Mouse (Mus musculus) right cerebral cortex, postnatal 4 days (tissue): ENCODE measurements at regions not wholly inside any gene's neighbourhood (a gene's known extent, or its start where the extent isn't known, plus 50 kb on each side); places are given as distances from the start of the nearest gene placed in this dataset.
A peak's percentile ranks its signal among the peaks of the same experiment; 100 is the strongest.

Source experiments
- DNase-seq: peaks from one replicate; pipeline ENCODE4 v3.0.0-alpha.2; 2022

DNA sequence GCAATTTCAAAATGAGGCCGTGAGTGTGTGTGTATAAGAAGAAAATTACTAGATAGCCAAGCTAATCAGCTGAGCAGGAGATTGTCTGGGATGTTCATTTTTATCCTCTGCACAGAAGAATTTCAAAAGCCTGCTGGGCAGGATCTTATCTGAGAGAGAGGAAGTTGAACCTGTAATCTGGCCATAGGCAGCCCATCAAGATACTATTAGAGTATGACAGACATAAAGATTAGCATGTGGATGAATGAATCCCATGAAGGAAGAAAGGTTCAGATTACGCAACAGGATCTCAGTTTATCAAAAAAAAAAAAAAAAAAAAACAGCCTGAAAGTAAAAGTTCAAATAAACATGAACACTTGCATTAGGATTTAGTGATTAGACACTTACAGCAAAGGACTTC is 317.3 kb upstream of the C030005K15Rik start:
- DNase-seq: no peak

DNA sequence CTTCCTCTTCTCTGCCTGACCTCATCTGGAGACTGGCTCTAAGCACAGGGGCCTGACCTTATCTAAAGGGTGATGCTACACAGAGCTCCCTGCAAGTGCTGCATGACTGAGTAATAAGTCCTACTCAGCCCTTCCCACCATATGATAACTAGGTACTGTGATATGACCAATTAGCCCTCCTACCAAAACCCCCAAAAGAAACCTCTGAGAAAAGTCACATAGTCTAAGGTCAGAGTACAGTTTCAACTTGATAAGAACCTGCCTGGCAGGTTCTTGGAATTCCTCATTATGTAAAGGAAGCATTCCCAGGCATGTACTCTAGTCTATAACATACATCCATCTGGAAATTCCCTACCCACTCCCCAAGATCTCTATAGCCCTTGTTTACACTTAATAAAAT is 318.0 kb upstream of the C030005K15Rik start:
- no peak for DNase-seq

DNA sequence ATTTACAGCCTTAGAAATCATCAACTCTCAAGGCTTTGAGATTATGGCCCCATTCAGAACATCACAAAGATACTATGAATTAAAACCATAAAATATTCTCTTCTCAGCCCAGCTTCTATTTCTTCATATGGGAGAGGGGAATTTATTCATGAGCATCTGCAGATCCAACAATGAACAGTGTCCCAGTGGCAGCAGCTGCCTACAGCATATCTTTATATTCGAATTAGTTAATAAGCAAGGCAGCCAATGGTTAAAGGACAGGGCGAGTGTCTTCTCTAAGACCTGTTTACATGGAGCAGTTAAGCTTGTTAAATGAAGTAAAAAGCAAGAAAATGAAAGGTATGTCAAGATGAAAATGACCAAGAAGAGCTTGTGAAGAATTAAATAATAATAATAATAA is 346.9 kb upstream of the C030005K15Rik start:
- no peak for DNase-seq

DNA sequence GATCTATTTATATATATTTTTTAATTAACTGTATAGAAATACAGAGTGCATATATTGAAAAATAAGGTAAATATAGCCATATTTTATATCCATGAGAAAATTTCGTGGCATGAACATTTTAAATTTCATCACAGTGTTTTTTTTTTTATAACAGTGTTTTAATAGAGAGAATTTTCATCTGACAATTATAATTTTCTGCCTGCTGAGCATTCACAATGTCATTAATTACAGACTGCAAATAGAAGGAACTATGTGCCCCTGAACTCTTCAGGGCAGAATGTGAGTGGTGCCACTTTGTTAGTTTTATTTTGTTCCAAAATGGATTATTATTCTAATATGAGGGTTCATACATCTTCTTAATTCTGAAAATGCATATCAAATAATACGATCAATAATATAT is 358.3 kb upstream of the C030005K15Rik start:
- DNase-seq: no peak

DNA sequence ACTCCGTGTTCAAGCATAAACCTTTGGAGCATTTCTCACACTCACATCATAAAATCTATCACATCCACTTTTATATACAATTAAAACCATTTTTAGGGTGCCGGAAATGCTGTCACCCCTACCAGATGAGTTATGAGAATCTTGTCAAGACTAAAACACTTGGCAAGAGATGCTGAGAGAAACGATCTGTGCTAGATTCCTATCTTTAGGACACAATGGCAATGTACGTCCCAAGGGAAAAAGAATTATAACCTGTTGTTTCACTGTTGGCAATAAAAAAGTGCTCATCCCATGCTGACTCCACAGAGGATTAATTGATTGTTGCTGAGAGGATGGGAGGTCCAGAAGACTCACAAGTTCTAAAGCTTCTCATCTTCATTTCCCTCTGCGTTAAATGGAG is 389.7 kb upstream of the C030005K15Rik start:
- no peak for DNase-seq

DNA sequence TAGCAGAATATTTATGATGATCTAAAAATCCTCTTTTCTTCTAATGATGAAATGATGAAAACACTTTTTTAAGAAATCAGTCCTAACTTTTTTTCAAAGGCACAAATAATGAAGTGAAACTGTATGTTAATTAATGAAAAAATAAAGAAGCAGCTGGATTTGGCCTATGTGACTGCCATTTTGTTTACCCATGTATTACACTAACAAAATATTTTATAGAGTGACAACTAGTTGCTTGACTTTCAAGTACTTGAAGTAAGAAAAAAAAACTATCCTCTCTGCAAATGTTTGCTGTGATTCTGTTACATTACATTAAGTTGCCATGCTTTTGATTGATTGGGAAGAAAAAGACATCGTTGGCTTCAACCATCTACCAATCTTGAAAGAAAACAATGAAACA is 399.2 kb upstream of the C030005K15Rik start:
- no peak for DNase-seq

DNA sequence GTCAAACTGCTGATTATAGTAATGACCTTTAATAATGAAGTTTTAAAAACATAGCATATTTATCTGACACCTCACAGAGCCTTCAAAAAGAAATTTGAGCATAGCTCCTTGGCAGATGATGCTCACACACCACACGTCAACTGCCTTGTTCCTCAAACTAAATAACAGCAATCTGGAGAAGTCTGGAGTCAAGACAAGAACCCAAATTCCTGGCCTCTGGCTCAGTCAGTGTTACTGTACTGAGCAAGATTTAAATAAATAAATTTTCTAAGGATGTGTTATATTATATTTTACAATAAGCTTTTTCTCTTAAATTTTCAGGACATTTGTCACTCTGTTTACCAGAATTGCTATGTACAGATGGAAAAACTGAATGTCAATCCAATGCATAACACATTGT is 408.5 kb upstream of the C030005K15Rik start:
- DNase-seq: no peak

DNA sequence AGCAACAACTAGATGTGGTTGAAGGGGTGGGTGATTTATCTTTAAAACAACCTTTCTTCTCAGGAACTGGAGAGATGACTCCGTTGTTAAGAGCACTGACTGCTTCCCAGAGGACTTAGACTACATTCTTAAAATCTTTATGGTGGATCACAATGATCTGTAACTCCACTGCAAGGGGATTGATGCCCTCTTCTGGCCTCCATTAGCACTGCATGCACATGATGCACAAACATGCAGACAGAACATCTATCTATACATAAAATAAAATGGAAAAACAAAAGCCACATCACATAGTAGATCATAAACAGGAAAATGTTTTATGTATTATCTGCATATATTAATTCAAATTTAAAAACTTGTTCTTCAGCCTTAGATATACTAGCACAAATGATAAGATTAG is 419.2 kb upstream of the C030005K15Rik start:
- DNase-seq: peak; percentile 12

DNA sequence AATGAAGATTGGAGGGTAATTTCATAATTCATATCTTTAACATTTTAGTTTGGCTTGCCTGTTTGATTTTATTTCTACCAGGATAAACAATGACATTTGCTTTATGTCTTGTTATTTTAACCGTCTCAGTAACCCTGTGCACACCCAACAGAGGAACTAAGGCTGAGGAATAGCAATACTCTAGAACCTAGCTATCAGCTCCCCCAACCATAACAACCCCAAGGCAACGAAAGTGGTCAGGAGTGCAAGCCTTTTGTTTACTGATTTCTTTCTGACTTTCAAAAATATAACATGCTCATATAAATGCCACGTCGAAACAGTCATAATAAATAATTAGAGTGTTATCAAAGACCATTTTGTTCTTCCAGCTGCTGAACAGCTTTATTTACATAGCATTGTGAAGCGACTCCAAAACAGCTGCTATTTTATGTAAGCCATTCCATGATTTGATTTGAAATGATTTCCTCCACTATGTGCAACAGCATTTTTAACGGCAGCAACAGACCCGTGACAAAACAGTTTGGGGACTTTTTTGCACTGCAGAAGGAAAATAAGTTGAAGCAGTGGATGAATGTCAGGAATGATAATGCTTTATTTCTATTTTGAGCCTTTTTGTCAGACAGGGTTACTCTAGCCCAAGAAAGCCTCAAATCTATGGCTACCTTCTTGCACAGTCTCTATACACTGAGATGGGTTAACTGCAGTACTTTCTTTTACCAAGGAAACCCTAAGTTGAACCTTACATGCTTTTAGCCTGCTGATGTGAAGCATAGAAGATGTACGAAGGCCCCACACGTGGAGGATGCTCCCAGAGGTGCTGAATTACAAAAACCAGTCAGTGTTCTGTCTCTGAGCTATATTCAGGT is 420.7 kb upstream of the C030005K15Rik start:
- DNase-seq: no peak

DNA sequence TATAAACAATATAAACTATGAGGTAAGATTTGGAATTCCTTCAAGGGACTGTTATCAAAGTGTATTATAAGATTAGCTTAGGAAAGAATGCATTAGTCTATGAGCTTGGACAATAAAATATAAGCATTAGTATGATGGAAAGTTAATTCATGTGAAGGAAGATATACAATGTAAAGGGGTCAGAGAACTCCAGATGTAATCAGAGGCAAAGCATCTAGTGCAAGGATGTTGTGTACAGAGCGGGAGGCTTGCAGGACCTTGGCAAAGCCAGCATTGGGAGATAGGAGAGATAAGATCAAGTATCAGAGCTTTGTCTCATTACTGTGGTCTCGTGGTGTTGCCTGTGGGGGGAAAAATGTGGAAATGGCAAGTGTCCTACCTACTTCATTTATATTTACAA is 429.4 kb upstream of the C030005K15Rik start:
- no peak for DNase-seq

DNA sequence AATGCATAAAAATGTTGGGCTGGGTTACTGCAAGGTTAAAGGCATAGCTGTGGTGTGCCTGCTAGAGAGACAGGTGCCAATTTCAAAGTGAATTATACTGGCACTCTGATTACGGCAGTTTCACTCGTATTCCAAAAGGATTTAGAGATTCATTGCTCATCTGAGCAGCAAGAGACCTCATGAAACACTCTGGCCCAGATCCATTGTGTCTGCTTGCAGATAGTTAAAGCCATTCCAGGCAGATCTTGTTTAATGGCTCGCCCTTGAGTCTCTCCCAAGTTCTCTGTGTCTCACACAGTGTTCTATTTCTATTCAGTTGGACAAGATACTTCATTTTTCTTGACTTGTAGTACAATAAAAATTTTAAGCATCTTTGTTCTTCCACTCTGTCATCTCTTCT is 459.1 kb upstream of the C030005K15Rik start:
- no peak for DNase-seq

DNA sequence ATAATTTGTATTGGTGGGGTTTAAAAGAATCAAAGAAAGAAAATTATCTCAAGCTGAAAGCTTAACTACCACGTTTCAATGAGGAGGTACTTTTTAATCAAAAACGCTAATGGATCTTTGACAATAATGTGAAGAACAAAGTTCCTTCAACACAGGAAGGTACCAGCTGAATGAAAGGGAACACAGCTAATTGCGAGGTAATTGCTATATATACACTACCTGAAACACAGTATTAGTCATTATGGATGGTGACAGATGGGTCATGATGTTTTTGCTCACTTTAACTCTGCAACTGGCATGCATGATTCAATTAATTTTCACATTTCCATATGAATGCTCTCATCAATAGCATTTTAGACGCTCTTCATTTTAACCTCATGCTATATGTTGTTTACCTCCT is 470.3 kb upstream of the C030005K15Rik start:
- no peak for DNase-seq

DNA sequence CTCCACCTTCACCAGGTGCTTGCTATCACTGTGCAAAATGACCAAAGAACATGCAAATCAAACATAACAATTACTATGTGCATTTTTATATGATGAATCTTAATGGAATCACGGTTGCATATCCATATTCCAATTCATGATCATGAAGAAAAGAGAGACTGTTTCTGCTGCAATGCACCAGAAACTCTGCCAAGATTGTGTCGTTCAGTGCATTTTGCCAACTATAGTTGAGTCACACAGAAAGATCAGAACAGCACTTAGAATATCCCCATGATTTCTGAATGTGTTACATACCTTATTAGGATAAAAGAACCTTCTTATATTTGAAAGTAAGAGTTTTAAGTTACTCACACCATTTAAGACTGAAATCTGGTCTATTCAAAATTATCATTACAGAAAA is 483.7 kb upstream of the C030005K15Rik start:
- no peak for DNase-seq

DNA sequence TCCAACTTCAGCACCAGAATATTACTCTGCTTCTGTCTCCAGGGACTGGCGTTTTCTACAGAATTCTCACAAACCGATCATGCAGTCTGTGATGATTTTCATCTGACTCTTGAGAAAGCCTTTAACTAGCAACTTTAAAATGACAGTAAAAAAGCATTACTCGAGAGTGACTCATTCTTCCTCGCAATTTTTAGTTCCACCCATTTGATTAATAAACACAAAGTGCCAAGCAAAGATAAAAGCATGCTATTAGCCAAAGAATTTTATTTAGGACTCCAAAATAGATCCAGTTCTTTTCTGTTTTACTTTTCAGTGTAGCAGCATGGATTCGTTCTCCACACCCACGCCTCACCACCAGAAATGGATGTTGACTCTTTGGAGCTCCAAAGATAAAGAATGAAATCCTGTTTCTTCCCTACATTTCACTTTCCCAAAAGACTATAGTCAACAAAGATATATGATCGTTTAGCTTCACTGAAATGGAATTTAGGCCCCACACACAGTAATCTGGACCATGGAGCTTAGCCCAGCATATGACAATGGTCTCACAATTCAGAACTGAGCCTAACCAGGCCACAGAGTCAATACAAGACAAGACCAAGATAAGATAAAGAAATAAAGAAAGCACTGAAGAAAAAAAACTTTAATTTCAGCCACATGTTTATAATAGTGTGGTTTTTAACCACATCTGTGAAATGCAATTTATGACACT is 486.5 kb upstream of the C030005K15Rik start:
- no peak for DNase-seq

DNA sequence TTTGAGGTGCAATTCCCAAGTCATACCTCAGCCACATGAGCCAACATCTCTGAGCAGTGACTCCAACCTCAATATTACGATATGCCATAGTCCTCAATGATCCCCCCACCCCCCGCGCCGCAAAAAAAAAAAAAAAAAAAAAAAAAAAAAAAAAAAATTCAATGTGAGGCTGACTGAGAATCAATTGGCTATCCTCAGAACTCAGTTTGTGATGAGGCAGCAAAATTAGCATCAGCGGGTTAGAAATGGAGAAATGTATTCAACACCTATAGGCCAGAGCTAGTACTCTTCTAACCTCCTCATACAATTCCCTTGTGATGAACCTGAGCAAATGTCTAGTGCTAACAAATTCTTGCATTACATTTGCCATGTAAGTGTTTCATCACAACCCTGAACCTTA is 504.5 kb upstream of the C030005K15Rik start:
- DNase-seq: no peak

DNA sequence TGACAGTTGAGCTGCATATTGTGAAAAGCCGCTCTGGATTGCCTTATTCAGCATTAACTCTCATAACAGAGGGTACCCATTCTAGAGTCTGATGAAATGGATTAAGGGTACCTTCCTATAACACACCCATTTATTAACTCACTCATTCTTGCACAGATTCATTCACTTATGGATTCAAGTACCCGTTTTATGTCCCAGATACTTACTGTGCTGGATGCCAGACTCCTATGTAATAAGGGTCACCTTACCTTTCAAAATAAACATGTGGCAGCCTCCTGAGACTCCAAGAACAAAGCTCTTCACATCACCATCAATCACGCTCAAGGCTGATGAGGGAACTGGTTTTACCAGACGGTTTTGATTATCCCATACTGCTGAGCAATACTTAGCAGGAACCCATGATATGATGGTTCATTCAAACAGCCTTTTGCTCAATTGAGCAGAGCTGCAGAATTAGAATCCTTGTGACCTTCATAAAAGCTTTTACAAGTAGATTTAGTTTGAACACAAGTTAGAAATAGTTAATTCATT is 505.2 kb upstream of the C030005K15Rik start:
- no peak for DNase-seq

DNA sequence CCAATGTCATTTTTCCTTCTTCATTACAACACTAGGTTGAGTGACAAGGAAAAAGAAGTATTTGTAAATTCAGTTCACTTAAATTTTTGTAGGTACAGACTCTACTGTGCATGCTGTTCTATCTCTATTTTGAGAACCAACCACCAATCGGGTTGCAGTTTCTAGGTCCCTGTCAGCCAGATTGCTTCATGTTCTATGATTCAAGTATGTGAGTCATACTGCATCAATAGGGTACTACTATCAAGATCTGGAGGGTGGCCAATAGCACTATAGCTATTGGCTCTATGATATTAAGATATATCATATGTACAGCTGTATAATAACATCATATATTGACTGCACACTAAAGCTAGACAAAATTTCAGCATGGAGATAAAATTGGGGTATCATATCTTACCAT is 521.8 kb upstream of the C030005K15Rik start:
- DNase-seq: no peak

DNA sequence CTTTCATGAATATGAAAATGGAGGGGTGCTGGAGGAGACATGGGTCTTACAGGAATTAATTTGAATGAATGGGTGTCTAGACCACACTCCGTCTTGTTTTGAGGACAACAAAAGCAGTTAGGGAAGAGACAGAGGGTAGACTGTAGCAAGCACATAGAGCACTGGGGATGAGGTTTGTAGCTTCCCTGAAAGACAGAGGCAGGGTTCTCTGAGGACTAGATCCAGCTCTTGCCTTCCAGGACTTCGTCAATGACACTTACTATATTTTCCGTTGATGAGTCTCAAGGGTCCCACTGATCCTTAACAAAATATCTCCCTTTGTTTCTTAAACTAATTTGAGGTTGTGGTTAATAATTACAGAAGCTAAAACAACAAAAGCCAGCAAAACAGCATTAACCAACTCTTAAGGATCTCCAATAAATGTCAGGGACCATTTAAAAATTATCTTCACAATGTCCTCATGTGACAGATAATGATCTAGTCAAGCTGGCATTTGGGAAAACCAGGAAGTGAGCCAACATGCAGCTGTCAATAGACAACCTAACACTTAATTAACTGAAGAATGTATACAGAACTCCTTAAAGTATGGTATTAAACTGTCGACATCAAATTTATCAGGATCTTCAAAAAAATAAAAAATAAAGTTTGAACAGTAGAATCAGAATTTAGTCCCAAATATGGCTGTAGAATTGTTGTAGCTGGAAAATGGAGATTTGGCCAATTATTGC is 531.6 kb upstream of the C030005K15Rik start:
- no peak for DNase-seq

DNA sequence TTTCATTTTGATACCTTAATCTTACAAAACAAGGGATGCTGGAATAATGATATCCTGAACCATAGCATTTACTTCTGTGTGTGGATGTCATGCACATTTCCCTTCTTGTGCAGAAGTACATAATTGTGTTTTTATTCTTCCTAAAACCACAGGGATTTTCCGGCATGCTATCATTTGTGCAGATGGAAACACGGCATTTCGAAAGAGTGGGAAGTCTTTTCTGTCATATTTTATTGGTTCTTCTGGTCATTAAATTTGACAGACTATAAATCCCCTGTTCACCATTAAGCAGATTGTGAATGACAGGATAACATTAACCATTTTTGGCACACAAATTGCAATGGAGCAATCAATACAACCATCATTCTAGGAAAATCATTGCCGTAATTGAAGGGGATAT is 532.7 kb upstream of the C030005K15Rik start:
- DNase-seq: no peak

DNA sequence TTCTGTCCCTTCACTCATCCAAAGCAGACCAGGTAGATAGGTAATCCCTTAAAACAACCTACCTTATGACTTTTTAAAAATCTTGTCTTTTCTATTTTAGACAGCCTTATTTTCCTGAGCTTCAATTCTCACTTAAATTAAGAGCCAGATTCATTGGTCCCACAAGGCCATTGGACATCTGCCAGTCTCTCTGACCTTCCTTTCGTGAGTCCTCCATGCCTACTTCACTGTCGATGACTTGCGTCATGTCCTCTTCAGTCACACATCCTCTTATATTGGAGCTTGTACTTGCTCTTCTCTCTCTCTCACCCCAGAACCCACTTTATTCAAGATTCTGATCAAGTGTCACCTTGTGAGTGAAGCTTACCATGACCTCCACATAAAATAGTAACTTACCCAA is 542.0 kb upstream of the C030005K15Rik start:
- DNase-seq: no peak

DNA sequence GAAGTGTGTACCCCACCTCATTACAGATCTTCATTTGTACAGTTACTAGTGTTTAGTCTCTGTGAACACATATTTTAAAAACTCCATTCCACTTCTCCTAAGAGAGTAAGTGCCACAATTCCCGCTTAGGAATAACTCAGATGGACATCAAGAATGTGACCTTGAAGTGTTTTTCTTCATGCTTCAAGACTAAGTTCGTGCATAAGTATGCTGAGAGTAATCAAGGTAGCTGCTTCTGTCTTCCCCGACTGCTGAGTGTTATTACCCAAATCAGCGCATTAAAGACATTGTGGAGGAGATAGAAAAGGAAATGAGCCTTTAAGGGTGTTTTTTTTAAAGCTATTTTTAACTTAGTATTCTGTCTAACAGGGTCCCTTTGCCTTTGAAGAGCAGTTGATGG is 565.1 kb upstream of the C030005K15Rik start:
- no peak for DNase-seq

DNA sequence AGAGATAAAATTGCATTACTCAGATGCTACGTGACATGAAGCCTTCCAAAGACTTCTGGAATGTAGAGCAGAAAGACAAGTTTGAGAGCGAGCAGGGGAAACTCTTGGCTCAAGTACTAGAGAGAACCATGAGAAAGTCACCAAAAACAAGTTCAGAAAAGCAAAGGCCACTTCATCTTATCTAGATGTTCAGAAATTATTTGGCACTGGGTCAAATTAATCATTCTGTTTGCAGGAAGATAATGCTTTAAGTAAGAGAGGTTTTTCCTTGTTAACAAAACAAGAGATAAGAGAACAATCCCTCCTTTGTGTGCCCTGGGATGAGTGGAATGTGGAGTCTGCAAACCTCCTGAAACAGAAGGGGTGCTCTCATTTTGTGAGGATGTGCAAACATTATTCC is 565.6 kb upstream of the C030005K15Rik start:
- DNase-seq: no peak

DNA sequence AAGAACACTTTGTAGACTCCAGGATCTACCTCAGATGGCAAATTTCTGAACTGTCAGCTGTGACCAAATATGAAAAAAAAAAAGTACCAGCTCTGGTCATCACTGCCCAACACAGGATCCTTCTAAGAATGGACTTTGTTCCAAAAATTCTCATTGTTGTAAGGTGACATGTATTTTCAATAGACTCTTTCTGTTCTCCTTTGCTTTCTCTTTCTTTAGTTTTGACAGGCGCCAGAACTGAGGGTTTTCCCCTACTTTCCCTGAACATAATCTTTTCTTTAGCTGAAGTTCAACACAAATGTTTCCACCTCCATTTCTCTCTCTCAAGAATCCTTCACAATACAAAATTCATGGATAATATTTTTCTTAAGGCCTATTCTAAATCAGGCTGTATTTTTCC is 579.1 kb upstream of the C030005K15Rik start:
- no peak for DNase-seq

DNA sequence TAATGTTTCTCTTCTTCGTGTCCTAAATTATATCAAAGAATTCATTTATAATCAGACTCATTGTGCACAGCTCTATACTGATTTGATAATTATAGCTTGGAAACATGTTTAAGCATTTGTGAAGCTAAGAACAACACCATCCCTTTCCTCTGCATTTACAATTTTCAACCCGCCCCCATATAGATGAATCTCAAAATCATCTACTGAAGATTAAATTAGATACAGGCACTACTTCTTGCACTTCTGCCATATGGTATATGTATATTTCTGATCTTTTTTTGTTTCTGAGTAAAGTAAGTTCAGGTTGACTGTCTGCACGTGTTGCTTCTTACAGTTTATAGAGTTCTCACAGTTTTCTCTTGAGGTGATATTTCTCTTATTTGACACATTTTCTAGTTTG is 583.1 kb upstream of the C030005K15Rik start:
- DNase-seq: no peak
